Mouse (Mus musculus): Measurements from ENCODE around the gene Gm28635. TPM values are rescaled to one million over a fixed set of nuclear protein-coding genes. Genes with fewer than 3 reads are reported as not detected.

The Gm28635 gene
- polyA plus RNA-seq, 1 experiment from 2014 or later = not detected

DNA sequence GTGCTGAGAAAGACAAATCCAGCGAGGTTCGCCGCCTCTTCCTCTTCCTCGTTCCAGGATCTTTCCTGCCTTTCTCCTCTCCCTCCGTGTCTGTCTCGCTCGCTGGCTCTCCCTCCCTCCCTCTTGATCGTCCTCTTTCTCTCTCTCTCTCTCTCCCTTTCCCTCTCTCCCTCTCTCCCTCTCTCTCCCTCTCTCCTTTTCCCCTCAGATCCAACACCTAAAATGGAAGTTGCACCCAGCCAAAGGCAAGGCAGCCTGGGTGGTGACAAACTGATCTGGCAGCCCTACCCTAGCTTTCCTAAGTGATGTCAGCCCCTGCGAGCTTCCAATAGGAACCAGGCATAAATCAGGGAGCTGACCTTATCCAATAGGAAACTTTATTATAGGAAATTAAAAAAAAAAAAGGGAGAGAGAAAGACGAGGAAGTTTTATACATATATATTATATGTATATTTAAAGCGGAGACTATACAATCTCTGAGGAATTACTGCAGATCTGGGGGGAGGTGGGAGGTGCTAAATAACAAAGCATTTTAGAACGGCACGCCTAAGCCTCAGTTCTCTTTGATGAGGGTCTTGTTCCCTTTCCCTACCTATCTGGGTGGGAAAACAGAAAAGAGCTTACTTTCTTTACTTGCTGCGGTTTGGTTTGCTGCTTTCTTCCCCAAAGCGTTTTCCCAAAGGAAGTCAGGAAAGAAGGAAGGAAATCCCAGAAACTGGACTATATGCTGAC, 27.2 kb downstream of the Gm28635 start, which contains the start of gene Ctnnd1:
Gene Ctnnd1, minus strand, starts transcription at position 302 of the 732 bp plus-strand sequence.
- peak; percentile 87 for ATAC-seq (ENCODE audit: extremely low read depth, insufficient number of reproducible peaks, low FRiP score, low TSS enrichment)
- H3K27ac ChIP-seq (replicated peaks) = peak within 1 kb of the TSS; percentile 99
- H3K27me3 ChIP-seq (replicated peaks) = no peaks in the 10 kb centered on the region
- peak within 1 kb of the TSS; percentile 80 for H3K4me3 ChIP-seq
- 0 out of 2 replicates have a peak, but pooled peaks cover 5% of the 10 kb centered on the region for H3K36me3 ChIP-seq
- WGBS = 0% methylated on average over 15 of the region's 15 CpGs
- H3K4me2 ChIP-seq = peak within 1 kb of the TSS; percentile 80
- H3K9me3 ChIP-seq = no peaks in the 10 kb centered on the region
- H3K4me1 ChIP-seq = peaks cover 24% of the 10 kb centered on the region
- H3K9ac ChIP-seq = peak within 1 kb of the TSS; percentile 95

DNA sequence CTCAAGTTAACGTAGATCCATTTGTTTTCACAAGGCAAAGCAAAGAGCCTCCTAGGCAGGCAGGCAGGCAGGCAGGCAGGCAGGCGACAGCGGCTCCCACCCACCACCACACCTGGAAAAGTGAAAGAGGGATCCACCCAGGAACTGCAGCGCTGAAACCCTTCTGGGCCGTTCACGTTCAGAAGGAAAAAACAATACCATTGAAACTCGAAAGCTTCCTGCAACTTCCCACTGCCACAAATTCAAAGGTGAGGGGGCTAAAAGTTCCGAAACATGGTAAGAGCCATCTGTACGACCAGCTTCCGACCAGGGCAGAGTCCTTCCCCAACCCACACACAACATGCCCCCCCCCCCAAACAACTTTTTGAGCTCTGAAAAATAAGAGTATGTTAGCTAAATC, 28.2 kb downstream of the Gm28635 start:
- Histone ChIP-seq H3K36me3 (0 out of 2 replicates have a peak, but pooled peaks cover 5% of the 10 kb centered on the region), H3K4me3 (peak overlapping the region; percentile 80), H3K4me2 (peak overlapping the region; percentile 80), H3K27me3 (replicated peaks) (no peaks in the 10 kb centered on the region), H3K4me1 (peaks cover 31% of the 10 kb centered on the region), H3K9me3 (no peaks in the 10 kb centered on the region), H3K9ac (peak overlapping the region; percentile 95), H3K27ac (replicated peaks) (peak overlapping the region; percentile 99)
- under 1% methylated on average over 10 of the region's 10 CpGs for WGBS
- no peak for ATAC-seq (ENCODE audit: extremely low read depth, insufficient number of reproducible peaks, low FRiP score, low TSS enrichment)

GRCm38 (mm10) chr2:84648369-84648768, 29.5 kb downstream of the Gm28635 start:
- 0 out of 2 replicates have a peak, but pooled peaks cover 5% of the 10 kb centered on the region for H3K36me3 ChIP-seq
- peak overlapping the region; percentile 95 for H3K9ac ChIP-seq
- ATAC-seq (ENCODE audit: extremely low read depth, insufficient number of reproducible peaks, low FRiP score, low TSS enrichment) = no peak
- no peaks in the 10 kb centered on the region for H3K9me3 ChIP-seq
- H3K4me1 ChIP-seq = peaks cover 44% of the 10 kb centered on the region
- H3K4me2 ChIP-seq = peak overlapping the region; percentile 80
- WGBS = 21% methylated on average over 6 of the region's 6 CpGs
- H3K27ac ChIP-seq (replicated peaks) = peak overlapping the region; percentile 74
- H3K4me3 ChIP-seq = peak overlapping the region; percentile 80
- H3K27me3 ChIP-seq (replicated peaks) = no peaks in the 10 kb centered on the region

GRCm38 (mm10) chr2:84647051-84647568, 30.7 kb downstream of the Gm28635 start:
- Histone ChIP-seq H3K4me2 (peak overlapping the region; percentile 80), H3K27me3 (replicated peaks) (no peaks in the 10 kb centered on the region), H3K4me1 (peaks cover 57% of the 10 kb centered on the region), H3K9me3 (no peaks in the 10 kb centered on the region), H3K4me3 (peak overlapping the region; percentile 80), H3K9ac (no peak overlapping the region), H3K36me3 (peaks cover 8% of the 10 kb centered on the region), H3K27ac (replicated peaks) (no peak overlapping the region)
- WGBS = 79% methylated on average over 6 of the region's 6 CpGs
- no peak for ATAC-seq (ENCODE audit: extremely low read depth, insufficient number of reproducible peaks, low FRiP score, low TSS enrichment)

GRCm38 (mm10) chr2:84646138-84646537, 31.7 kb downstream of the Gm28635 start:
- Histone ChIP-seq H3K9ac (0 out of 2 replicates have a peak overlapping the region, but pooled peaks have one; percentile 41), H3K4me3 (no peak overlapping the region; the same call in 1 of the 2 replicates), H3K4me1 (peaks cover 67% of the 10 kb centered on the region), H3K4me2 (peak overlapping the region; percentile 80), H3K9me3 (no peaks in the 10 kb centered on the region), H3K36me3 (peaks cover 14% of the 10 kb centered on the region), H3K27me3 (replicated peaks) (no peaks in the 10 kb centered on the region), H3K27ac (replicated peaks) (peak overlapping the region; percentile 37)
- ATAC-seq (ENCODE audit: extremely low read depth, insufficient number of reproducible peaks, low FRiP score, low TSS enrichment) = no peak
- WGBS = 33% methylated on average over 1 of the region's 1 CpGs

- Histone ChIP-seq H3K27ac (replicated peaks) (peak overlapping the region; percentile 21; the same call in 1 of the 2 replicates), H3K36me3 (peaks cover 17% of the 10 kb centered on the region), H3K27me3 (replicated peaks) (no peaks in the 10 kb centered on the region), H3K4me3 (no peak overlapping the region), H3K9me3 (no peaks in the 10 kb centered on the region), H3K4me2 (no peak overlapping the region), H3K4me1 (peaks cover 97% of the 10 kb centered on the region), H3K9ac (no peak overlapping the region)
- ATAC-seq (ENCODE audit: extremely low read depth, insufficient number of reproducible peaks, low FRiP score, low TSS enrichment) = no peak
Observed at GRCm38 (mm10) chr2:84640833-84641232, 37.0 kb downstream of the Gm28635 start.

DNA sequence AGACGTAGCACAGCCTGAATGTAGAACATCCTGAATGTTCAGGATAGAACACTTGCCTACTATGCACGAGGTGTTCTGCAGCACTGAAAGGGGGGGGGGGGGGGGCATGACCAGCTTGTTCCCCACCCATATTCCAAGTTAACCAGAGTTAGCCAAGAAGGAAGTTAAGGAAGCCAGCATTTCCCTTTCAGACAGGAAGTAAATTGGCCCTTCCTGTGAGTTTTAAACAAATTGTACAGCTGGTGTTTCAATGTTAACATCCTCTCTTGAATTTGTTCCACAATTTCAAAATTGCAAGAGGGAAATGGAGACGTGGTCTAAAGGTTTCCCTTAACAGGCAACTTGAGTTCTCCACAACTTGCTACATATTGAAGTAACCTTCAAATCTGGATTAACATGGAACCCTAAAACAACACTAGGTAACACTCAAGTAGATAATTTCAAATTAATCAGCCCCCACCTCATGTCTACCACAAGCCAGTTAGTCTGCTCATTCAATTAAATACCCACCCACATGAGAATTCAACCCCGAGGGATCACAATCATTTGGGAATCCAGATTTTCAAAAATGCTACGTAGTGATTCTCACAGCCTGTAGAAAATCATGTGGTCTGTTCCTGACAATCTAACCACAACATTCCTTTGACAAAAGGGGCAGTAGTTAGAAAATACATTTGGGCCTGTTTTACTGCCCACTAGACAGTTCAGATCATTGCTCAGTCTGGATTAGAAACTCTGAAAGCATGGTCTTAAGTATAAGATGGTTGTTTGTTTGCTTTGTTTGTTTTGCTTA, 39.2 kb downstream of the Gm28635 start:
- Histone ChIP-seq H3K4me1 (peaks cover 98% of the 10 kb centered on the region), H3K27me3 (replicated peaks) (no peaks in the 10 kb centered on the region), H3K4me2 (peak overlapping the region; percentile 65), H3K27ac (replicated peaks) (peak overlapping the region; percentile 98), H3K9me3 (no peaks in the 10 kb centered on the region), H3K9ac (peak overlapping the region; percentile 74), H3K4me3 (peak overlapping the region; percentile 13), H3K36me3 (peaks cover 17% of the 10 kb centered on the region)
- ATAC-seq (ENCODE audit: extremely low read depth, insufficient number of reproducible peaks, low FRiP score, low TSS enrichment) = no peak
- 30% methylated on average over 5 of the region's 5 CpGs for WGBS

- WGBS = 16% methylated on average over 7 of the region's 7 CpGs
- no peaks in the 10 kb centered on the region for H3K27me3 ChIP-seq (replicated peaks)
- H3K4me3 ChIP-seq = peak overlapping the region; percentile 13
- H3K9ac ChIP-seq = peak overlapping the region; percentile 74
- H3K36me3 ChIP-seq = peaks cover 17% of the 10 kb centered on the region
- H3K9me3 ChIP-seq = no peaks in the 10 kb centered on the region
- peak overlapping the region; percentile 98 for H3K27ac ChIP-seq (replicated peaks)
- peak overlapping the region; percentile 65 for H3K4me2 ChIP-seq
- peaks cover 97% of the 10 kb centered on the region for H3K4me1 ChIP-seq
- no peak for ATAC-seq (ENCODE audit: extremely low read depth, insufficient number of reproducible peaks, low FRiP score, low TSS enrichment)
Observed at GRCm38 (mm10) chr2:84637452-84638165, 40.2 kb downstream of the Gm28635 start.

DNA sequence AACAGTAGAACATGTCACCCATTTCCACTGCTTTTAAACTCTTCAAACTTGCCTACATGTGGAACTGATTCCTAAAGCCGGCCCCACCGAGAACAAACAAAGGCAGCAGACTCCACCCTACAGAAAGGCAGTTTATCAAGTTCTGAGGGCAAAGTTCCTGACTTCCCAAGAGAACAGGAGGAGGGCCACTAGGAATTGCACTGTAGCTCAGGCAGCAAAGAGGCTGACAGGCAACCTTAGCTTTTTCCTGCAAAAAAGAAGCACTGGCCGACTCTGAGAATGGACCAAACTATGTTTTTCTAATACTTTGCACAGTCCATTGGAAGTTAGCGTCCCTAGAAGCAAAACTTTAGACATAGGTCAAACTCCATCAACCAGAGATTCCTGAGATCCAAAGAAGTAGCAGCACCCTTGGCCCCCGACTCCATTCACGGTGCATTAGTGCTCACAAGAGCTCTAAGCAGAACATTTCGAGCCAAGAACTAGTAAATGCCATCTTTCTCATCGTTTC, 41.6 kb downstream of the Gm28635 start:
- H3K27ac ChIP-seq (replicated peaks) = peak overlapping the region; percentile 98
- no peaks in the 10 kb centered on the region for H3K9me3 ChIP-seq
- 10% methylated on average over 8 of the region's 8 CpGs for WGBS
- no peak for ATAC-seq (ENCODE audit: extremely low read depth, insufficient number of reproducible peaks, low FRiP score, low TSS enrichment)
- H3K4me3 ChIP-seq = peak overlapping the region; percentile 26
- peaks cover 16% of the 10 kb centered on the region; the same call in 1 of the 2 replicates for H3K36me3 ChIP-seq
- H3K9ac ChIP-seq = peak overlapping the region; percentile 74
- H3K4me2 ChIP-seq = peak overlapping the region; percentile 65
- H3K27me3 ChIP-seq (replicated peaks) = no peaks in the 10 kb centered on the region
- peaks cover 95% of the 10 kb centered on the region for H3K4me1 ChIP-seq

DNA sequence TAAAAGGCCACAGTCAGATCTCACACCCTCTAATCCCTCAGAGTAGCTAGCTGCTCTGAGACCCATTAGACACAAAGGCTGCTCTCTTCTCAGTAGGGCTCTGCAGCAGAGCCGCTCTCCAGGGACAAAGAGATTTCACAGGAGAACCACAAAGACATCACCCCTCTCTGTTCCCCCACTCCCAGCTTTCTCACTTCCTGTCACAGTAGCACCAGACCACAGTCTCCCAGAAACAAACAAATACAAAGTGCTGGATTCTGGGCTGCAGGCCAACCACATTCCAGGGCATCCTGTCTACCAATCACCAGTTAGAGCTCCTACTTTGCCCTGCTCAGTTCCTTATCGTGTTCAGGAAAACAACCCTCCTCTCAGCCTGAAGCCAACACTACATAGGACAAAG, 42.2 kb downstream of the Gm28635 start:
- Histone ChIP-seq H3K4me1 (peaks cover 88% of the 10 kb centered on the region), H3K4me3 (peak overlapping the region; percentile 27), H3K36me3 (peaks cover 19% of the 10 kb centered on the region; the same call in 1 of the 2 replicates), H3K27ac (replicated peaks) (peak overlapping the region; percentile 98), H3K4me2 (peak overlapping the region; percentile 65), H3K9me3 (no peaks in the 10 kb centered on the region), H3K9ac (peak overlapping the region; percentile 77), H3K27me3 (replicated peaks) (no peaks in the 10 kb centered on the region)
- ATAC-seq (ENCODE audit: extremely low read depth, insufficient number of reproducible peaks, low FRiP score, low TSS enrichment) = peak; percentile 85
- 2% methylated on average over 2 of the region's 2 CpGs for WGBS
